Mouse (Mus musculus) spleen, postnatal 14 days (tissue): ENCODE measurements at regions not wholly inside any gene's neighbourhood (a gene's known extent, or its start where the extent isn't known, plus 50 kb on each side); places are given as distances from the start of the nearest gene placed in this dataset.
"Not testable (repeated sequence)": the region's sequence is repeated elsewhere in the genome, so short reads cannot be mapped to it uniquely, and the experiment has no call there.

Experiments
- DNase-seq, 2 experiments: peaks; one replicate each; pipeline ENCODE4 v3.0.0; 2021 to 2022; ENCODE audit warnings: low spot score in 2 of 2

DNA sequence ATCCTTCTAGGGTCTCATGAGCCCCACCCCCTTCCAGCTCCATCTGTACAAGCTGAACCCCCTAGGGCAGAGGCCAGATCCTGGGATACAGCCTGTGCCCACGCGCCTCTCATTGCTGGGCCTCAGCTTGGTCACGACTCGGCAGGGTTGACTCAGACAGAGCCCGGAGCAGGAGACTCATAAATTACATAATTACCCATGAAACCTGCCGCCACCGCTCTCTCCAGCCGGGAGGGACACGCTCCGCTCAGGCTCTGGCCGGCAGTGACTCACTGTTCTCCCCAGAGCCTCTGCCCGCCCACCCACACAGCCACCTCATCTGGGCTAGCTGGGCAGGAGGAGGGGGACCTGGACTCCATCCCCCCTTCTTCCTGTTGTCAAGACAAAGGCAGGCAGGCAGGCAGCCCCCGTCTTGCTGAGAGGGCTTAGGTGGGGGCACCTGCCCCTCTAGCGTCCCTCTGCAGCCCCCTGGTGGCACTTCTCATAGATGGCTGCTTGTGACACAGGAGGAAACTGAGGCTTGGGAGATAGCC lies 149.6 kb upstream of the Rtl1 start:
- no peak for DNase-seq

DNA sequence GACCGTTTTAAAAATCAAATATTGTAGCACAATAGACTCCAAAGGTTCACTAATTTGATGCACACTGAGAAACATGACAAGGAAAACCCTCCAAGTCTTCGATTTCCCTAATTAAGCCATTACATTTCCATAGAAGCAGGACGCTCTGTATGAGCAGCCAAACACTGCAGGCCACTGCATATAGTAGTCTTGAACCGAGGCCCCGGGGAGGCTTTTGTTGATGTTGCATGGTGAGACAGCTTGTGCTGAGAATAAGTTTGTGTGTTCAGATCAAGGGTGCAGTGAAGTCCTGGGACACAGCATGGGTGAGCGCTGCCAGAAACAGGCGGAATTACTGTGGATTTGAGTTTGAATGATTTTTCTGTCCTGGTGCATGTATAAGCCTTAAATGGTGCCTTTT lies 154.9 kb upstream of the Rtl1 start:
- DNase-seq = no peak

DNA sequence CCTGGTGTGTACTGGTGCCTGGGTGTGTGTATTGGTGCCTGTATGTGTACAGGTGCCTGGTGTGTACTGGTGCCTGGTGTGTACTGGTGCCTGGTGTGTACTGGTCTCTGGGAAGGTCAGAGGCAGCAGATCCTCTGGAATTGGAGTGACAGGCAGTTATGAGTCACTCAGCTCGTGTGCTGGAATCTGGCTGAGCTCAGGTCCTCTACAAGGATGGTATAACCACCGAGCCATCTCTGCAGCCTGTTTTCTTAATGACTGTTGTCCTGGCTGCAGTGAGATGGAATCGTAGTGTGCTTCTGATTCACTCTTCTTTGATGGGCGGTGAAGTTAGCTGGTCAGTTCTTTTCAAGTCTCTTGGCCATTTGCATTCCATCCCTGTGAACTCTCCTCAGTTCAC lies 164.2 kb upstream of the Rtl1 start:
- DNase-seq = no peak

DNA sequence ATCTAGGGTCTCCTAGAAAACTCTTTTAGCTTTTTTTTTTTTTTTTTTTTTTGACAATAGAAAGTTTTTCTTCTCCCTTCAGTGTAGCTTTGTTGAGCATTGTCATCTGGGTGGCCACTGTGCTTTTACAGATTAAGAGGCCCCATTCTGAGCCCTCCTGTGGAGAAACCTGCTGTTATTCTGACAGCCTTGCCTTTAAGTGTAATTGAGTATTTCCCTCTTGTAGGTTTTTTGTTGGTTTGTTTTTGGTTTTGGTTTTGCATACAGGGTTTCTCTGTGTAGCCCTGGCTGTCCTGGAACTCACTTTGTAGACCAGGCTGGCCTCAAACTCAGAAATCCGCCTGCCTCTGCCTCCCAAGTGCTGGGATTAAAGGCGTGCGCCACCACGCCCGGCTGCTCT lies 166.5 kb upstream of the Rtl1 start:
- DNase-seq = not testable (repeated sequence)

DNA sequence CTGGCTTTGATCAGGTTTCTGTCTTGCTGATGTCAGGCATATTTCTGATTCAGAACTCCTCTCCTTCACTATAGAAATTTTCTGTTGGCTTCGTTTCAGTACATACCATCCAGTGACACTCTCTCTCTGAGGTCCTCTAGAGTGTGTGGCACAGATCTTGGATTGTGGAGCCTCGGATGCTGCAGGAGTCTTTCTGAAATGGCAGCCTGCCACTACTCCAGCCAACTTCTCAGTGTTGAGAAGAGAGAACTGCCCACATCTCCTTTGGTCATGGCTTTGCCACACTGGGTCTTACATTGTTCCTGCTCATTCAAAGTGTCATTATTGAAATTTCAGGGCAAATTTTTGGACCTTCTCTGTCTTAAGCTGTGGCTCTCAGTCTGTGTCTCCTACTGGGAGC lies 172.4 kb upstream of the Rtl1 start:
- no peak for DNase-seq

DNA sequence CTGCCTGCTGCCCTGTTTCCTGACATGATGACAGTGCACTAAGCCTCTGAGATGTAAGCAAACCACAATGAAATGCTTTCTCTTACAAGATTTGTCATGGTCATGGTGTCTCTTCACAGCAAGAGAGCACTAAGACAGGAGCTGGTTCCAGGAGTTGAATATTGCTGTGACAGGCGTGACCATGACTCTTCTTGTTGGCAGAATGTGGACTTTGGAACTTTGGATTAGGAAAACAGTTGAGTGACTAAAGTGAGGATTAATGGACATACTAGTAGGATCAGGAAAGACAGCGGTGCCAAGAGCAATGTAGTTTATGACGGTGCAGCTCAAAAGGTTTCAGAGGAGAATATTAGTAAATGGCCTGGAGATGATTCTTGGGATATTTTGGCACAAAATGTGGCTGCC lies 173.8 kb upstream of the Rtl1 start:
- DNase-seq = no peak

DNA sequence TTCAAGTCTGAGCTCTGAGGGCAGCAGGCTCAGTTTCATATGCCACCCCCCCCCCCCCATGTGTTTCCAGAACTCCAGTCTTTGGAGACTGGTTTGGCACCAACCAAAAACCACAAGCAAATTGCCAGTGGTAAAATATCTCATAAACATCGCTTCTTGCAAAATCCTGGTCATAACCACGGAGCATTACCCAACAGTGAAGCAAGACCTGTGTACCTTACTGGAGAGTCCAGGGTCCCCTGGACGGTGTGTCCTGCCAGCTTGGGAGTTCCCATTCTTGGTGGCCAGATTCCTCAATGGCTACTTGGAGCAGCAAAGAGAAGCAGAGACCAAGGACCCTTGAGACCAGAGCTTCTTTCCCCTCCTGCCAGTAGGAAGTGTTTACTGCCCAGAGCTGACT lies 198.7 kb upstream of the Rtl1 start:
- no peak for DNase-seq

DNA sequence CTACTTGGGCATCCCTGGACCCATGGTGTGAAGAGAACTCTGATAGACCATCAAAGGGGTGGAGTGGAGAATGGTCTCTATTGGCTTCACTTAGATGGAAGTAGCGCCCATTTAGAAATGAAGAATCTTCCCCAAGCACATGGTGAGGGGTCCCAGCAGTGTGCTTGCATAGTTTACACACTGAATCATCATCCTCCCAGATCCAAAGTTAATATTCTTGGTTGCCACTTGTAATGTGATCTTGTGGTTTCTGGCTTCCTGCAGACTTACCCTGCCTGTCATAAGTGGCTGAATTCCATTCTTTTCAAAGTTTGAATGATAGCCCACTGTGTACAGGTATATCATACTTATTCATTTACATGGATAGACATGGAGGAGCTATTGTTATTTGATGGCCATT lies 199.3 kb upstream of the Rtl1 start:
- DNase-seq = no peak

DNA sequence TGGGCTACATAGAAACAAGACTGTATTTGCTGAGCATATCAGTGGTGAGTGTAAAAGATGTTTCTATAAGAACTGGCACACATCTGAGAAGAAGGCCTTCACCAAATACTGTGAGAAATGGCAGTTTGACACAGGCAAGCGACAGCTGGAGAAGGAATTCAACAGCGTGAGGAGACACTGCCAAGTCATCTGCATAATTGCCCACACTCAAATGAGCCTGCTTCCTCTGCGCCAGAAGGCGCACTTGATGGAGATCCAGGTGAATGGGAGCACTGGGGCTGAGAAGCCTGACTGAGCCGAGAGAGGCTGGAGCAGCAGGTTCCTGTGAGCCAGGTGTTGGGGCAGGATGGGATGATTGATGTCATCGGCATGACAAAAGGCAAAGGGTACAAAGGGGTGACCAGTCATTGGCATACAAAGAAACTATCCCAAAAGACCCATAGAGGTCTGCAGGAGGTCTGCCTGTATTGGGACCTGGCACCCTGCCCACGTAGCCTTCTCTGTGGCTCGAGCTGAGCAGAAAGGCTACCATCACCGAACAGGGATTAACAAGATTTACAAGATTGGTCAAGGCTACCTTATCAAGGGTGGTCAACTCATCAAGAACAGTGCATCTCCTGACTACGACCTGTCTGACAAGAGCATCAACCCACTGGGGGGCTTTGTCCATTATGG lies 227.2 kb upstream of the Rtl1 start:
- DNase-seq = no peak

DNA sequence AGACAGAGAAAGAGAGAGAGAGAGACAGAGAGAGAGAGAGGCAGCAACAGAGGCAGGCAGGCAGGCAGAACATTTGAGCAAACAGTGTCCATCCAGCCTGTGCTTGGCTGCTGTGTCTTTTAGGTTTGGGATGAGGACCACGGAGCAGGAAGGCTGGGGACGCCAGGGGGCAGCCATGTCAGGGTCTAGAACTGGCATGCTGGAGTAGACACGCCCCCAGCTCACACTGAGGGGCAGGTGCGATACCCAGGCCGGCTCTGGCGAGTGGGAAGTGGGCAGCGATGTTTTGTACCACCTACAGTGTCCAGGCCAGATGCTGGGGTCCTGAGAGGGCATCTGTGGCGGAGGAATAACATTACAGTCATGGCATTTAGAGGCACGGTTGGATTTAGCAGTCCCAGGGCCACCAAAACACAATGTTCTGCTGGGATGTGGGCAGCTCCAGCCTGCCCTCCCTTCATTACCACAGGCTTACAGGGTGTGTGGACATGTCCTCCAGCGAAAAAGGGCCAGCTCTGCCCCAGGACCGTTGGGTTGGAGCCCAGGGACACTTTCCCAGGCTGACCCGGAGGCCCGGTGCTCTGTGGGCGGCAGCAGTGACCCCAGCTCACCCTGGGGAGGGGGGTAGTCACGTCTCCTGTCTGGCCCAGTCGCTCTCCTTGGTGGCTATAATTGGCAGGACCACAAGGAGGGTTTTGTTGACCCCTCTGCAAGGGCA lies 230.3 kb upstream of the Rtl1 start:
- DNase-seq = no peak

DNA sequence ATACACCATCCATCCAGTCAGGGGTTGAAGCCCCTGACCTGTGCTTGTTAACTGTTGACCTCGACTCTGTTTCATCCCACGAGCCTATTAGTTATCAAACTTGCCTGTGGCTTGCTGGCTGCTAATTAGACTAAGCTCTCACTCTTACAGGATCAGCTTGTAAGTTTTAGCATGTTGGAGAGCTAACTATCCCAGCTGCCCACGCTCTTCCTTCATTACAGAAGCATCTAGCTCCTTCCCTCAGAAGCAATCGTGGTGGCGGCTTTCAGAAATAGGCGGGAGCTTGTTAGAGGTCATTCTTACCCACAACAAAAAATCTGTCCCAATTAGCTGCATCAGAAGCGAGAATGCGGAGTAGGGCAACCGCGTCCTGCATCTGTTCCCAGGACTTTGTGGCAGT lies 232.8 kb upstream of the Rtl1 start:
- DNase-seq = no peak

DNA sequence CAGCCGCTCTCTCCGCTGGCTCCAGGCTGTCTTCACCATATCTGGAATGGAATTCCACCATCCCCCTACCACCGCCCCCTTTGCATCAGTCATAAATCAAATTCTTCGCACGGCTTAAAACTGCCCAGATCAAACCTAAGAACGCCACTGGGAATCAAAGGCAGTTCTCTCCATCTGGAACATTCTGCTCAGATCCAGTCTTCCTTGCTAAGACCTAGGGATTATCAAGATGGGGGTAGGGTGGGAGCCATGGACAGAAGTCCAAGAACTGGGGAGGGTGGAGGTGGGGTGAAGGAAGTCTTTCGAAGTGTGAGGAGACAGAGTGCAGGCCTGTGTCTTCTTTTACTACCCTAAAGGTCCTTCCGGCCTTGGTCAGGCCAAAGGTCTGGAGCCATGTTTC lies 236.4 kb upstream of the Rtl1 start:
- no peak for DNase-seq

DNA sequence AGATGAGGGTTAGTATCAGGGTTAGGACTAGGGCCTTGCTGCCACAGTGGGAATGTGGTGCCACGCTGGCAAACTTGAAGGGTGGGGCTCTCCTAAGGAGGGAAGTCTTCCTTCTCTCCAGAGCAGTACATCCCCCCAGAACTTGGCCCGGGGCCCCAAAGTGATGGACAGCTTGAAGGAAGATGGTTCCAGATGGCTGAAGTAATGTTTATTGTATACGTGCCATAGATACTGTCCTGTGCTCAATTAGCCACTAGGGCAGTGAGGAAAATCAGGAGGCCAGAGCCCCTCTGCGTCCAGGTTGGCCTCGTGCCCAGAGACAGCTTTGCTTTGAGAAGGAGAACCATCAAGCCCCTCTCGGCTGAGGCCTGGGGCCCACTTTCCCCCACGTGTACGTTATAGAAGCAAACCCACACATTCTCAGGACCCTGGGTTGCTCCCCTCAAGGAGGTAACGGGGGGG lies 239.0 kb upstream of the Rtl1 start:
- DNase-seq = no peak

DNA sequence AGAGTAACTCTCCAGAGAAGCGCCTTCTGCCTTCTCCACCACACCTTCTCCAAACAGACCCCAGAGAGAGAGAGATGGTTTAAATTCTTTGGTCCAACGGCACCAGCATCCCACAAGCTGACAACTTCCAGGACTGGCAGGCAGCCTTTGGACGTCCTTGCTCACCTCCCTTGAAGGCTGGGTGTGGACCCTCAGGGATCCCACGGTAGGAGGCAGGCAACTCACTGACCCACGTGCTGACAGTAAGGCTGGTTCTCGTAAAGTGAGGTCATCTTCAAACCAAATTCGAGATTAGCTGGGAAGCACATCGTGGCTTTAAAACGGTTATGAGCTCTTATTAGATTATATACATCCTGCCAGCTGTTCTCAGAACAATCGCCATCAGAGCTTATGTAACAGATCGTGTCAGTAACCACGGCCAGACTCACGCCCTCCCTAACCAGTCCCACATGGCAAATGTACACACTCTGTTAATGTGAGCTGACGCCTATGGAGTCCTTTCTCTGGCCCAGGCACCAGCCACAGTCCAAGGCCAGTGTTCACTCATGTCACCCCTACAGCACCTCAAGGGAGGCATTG lies 239.9 kb upstream of the Rtl1 start:
- DNase-seq = no peak

DNA sequence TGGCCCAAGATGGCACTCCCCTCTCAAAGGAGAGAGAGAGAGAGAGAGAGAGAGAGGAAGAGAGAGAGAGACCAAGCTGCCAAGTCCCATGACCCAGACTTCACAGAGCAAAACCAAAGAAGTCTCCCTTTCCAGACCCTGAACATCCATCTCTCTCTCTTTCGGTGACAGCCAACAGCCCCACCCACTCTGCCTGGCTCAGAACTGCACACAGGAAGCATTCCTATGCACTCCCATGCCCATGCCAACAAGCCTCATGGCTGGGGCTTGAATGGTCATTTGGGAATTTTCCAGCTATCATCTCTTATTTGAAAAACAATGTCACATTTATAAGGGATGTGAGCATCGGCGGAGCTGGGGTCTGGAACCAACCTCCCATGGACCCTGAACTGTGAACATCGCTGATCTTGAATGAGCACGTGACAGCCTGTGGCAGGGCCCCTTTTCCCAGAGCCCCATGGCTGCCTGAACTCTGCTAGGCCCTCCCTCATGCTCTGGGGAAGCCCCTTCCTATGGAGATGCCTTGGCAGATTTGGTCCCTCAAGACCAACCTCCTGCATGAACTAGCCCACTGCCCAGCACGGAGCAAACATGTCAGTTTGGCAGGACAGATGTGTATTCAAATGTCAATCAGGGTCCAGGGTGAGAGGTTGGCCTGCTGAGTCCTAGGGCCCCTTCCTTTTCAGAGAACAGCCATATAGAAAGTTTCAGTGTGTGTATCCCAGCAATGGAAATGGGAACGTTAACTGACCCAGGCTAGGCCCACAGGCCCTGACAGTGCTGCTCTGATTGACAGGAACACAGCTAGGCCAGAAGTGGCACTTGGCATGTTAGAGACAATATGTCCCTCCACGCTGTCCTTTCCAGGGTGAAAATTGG lies 244.8 kb upstream of the Rtl1 start:
- DNase-seq = no peak

DNA sequence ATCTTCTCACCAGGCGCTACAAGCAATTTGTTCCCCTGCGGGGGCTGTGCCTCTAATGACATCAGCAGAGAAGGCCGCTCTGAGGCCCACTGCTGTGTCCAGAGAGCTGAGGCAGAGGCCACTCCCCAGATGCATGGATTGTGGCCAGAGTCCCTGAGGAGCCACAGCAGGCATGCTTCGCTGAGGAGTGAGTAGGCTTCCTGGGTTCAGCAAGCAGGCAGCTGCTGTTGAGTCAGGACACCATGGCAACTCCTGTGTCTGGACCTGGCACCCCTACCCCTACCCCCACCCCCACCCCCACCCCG lies 245.4 kb upstream of the Rtl1 start:
- no peak for DNase-seq

DNA sequence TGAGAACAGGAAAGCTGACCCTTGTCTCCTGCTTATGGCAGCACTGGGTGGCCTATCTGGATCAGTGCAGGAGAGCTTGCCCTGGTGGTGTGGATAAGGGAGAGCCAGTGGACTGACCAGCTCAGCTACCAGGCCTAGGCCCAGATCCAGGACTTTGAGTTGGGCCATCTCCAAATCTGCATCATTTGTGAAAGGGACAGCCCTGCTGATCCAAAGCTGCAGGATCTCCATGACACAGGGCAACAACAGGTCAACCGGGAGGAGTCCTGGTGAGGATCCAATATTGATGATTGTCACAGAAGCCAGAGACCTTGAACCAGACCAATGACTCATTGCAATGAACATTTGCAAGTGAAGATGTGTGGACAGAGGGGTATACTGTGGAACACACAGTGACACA lies 256.2 kb upstream of the Rtl1 start:
- no peak for DNase-seq

DNA sequence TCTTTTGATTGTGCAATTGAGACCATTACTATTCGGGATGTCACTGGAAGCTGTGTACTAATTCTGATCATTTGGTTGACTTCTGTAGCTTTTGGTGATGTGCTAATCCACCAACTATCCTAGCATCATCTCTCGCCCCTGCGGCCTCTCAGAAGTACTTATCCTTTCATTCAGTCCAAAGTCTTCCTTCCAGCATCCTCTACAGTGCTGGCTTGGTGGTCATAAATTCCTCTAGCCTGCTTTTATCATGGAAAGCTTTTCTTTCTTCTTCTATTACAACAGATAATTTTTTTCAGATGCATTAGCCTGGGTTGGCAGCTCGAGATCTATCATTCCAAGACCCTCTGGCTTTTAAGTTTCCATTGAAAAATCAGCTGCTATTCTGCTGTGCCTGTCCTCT lies 257.6 kb upstream of the Rtl1 start:
- no peak for DNase-seq

DNA sequence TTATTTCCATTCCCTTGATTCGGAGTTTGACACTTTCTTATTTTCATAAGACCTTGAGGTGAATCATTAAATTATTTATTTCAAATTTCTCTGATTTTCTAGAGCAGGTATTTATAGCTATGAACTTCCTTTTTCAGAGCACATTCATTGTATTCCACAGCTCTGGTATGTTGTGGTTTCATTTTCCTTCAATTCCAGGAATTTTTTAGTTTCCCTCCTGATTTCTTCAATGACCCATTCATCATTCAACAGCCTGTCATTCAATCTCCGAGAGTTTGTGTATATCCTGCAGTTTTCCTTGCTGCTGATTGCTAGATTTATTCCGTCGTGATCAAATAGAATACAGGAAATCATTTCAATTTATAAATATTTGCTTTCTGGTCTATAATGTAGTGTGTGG lies 264.7 kb upstream of the Rtl1 start:
- no peak for DNase-seq

DNA sequence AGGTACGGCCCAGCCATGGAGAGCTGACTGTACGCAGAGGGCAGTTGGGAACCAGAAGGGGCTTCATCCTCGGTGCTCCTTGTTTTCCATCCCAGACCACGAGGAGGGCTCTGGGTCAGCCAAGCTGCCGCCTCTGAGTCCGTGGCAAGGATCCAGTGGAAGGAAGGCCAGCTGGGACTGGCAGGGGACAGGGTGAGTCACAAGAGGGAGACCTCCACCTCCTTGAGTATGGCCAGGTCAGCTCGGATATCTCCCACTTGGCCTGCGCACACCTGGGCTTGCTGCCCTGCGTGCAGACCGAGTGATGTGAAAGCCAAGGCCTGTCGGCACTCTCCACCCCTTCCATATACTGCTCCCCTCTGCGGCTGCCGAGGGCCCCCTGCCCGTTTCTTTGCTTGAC lies 270.9 kb upstream of the Rtl1 start:
- DNase-seq = no peak

DNA sequence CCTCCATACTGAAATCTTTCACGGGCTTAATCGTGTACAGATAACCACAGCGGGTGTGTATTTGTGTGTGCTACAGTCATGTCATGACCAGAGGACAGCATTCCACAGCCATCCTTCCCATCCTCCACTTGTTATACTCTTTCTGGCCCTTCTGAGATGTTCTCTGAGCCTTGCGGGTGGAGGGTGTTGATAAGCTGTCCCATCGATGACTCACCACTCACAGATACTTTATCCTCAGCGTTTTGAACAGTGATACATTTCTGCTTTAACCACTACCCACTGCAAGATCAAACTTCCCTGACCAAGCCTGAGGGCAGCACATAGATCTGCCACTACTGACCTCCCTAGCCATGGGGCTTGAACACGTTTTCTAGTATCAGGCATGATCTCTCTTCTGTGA lies 274.3 kb upstream of the Rtl1 start:
- no peak for DNase-seq

DNA sequence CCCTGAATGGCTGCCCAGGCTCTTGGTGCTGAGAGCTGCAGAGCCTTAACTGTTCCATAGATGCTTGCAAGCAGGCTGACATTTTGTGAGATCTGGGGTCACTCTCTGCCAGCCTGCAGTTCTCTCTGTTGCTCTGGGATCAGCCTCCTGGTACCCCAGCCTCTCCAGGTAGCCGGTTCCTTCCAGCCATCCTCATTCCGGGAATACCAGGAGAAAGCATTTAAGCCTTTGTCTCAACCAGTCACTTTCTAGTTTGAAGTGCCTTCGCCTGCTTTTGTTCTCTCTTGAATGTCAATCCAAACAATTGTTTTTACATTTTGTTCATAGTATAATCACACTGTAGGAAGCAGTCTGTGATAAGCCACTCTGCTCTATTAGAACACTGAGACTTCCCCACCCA lies 281.0 kb upstream of the Rtl1 start:
- DNase-seq = no peak
